Mouse (Mus musculus) hindbrain, embryonic 14.5 days (tissue): ENCODE data around the gene Chit1. TPM values are rescaled to one million over a fixed set of nuclear protein-coding genes. Genes with fewer than 3 reads are reported as not detected.

Experiments used
- ATAC-seq: fragments of 200-750 bp; cut with Nextera tagmentation; 2 replicates; pipeline ENCODE4 v1.8.0; 2017; ENCODE audit warnings: moderate number of reproducible peaks, mild to moderate bottlenecking, moderate TSS enrichment, moderate library complexity; ENCODE audit not compliant: low FRiP score
- DNase-seq: peaks from one replicate; pipeline ENCODE4 v3.0.0-alpha.2; 2015; ENCODE audit warnings: low spot score
- H3K27ac ChIP-seq: fragments of 300-500 bp; sonication (generic); 2 replicates; pipeline ENCODE4 v1.5.1; 2014; ENCODE audit warnings: mild to moderate bottlenecking, moderate library complexity
- H3K27me3 ChIP-seq: fragments of 300-500 bp; sonication (generic); 2 replicates; pipeline ENCODE4 v1.6.1; 2014; ENCODE audit warnings: mild to moderate bottlenecking, low read length, mixed read lengths; ENCODE audit not compliant: control insufficient read depth, insufficient read depth
- H3K36me3 ChIP-seq: fragments of 300-500 bp; sonication (generic); replicated peaks from 2 replicates; pipeline ENCODE4 v1.6.1; 2014; ENCODE audit not compliant: control insufficient read depth, insufficient read depth
- H3K4me1 ChIP-seq: fragments of 300-500 bp; sonication (generic); replicated peaks from 2 replicates; pipeline ENCODE4 v1.6.1; 2014; ENCODE audit warnings: antibody characterized with exemption, low read length, mixed read lengths; ENCODE audit not compliant: control insufficient read depth, insufficient read depth
- H3K4me2 ChIP-seq: fragments of 300-500 bp; sonication (generic); replicated peaks from 2 replicates; pipeline ENCODE4 v1.6.1; 2014; ENCODE audit warnings: mild to moderate bottlenecking, moderate library complexity
- H3K4me3 ChIP-seq: fragments of 300-500 bp; sonication (generic); replicated peaks from 2 replicates; pipeline ENCODE4 v1.5.1; 2014; ENCODE audit warnings: mild to moderate bottlenecking, low read length
- H3K9ac ChIP-seq: fragments of 300-500 bp; sonication (generic); 2 replicates; pipeline ENCODE4 v1.6.1; 2014
- H3K9me3 ChIP-seq: fragments of 300-500 bp; sonication (generic); 2 replicates; pipeline ENCODE4 v1.6.1; 2016; ENCODE audit warnings: low read length; ENCODE audit not compliant: control insufficient read depth
- WGBS: fragments of 180-500 bp; shearing (Covaris S2); extraction: QIAGEN DNeasy Blood & Tissue Kit; methylation state at CpG from one replicate; pipeline ENCODE4 v1.1.7; 2014; 5-methylcytosine and 5-hydroxymethylcytosine counted together
- polyA plus RNA-seq: library from polyadenylated mRNA; unstranded; fragments of >200 nt; fragmentation: Nextera tagmentation; extraction: Ambion mirVana; gene quantifications from 2 replicates; pipeline ENCODE4 v1.2.1, GENCODE M21; 2014

Chit1 gene
- polyA plus RNA-seq, 1 experiment from 2014 or later, result 0.23 TPM

DNA sequence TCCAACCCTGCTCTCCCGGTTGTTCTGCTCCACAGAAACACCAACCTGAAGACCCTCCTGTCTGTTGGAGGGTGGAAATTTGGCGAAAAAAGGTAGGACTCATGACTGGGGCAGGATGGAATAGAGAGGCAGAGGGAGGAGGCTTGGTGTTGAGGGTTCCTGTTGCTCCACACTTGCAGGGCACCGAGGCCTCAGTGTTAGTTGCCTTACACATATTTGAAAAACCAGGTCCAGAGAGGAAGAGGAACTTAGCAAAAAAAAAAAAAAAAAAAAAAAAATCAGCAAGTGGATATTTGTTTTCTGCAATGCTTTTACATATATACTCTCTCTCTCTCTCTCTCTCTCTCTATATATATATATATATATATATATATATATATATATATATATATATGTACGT is 73.0 kb downstream of the Chit1 start:
- H3K4me1 ChIP-seq, result peaks cover 9% of the 10 kb centered on the region; the same call in 1 of the 2 replicates
- ATAC-seq (no peak), DNase-seq (no peak)
- WGBS, result 91% methylated on average over 4 of the region's 4 CpGs
- H3K27ac ChIP-seq, result no peak overlapping the region
- no peaks in the 10 kb centered on the region for H3K9me3 ChIP-seq
- H3K4me3 ChIP-seq, result no peak overlapping the region
- H3K36me3 ChIP-seq, result no peaks in the 10 kb centered on the region
- H3K4me2 ChIP-seq, result no peak overlapping the region
- no peak overlapping the region for H3K9ac ChIP-seq
- no peaks in the 10 kb centered on the region for H3K27me3 ChIP-seq

DNA sequence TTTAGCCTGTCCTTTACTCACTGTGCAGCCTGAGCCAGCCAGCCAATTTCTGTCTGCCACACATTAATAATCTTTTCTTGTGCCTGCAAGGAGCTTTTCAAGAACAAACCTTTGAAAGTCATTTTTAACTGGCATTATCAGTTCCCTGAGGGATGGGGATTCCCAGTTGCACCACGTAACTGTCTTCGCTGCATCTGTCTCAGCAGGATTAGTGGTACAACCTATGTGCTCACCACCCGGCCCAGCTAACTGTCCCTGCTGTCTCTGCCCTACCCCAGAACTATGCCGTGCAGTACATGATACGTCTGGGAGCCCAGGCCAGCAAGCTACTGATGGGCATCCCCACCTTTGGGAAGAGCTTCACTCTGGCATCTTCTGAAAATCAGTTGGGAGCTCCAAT is 77.2 kb downstream of the Chit1 start:
- no peaks in the 10 kb centered on the region for H3K9me3 ChIP-seq
- H3K4me3 ChIP-seq, result no peak overlapping the region
- H3K4me1 ChIP-seq, result peaks cover 10% of the 10 kb centered on the region; the same call in 1 of the 2 replicates
- H3K36me3 ChIP-seq, result no peaks in the 10 kb centered on the region
- H3K27ac ChIP-seq, result peak overlapping the region; percentile 63
- no peak overlapping the region for H3K9ac ChIP-seq
- ATAC-seq, result no peak
- WGBS, result 57% methylated on average over 5 of the region's 5 CpGs
- H3K27me3 ChIP-seq, result no peaks in the 10 kb centered on the region
- peak; percentile 36 for DNase-seq
- no peak overlapping the region for H3K4me2 ChIP-seq

DNA sequence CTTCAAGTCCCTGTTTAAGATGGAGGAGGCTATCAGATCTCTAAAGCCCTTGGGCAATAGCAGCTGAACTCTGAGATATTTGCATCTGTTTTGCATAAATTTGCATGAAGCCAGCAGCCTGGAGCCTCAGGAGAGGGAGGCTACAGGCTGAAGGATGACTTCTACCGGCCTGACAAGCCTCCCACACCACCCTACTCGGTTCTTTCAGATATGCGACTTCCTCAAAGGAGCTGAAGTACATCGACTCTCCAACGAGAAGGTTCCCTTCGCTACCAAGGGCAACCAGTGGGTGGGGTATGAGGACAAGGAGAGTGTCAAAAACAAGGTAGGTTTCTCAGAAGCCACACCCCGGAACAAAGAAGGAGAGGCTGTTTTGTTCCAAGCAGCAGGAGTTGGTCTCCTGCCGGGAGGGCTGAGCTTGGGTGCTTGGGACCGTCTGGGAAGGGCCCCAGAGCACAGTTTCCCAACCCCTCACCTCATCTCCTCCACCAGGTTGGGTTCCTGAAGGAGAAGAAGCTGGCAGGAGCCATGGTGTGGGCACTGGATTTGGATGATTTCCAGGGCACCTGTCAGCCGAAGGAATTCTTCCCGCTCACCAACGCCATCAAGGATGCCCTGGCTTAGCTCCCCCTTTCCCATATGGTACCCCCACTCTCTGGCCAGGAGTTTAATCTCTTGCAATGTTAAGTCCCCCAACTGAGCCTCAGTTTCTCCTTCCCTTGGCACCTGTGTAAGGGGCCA is 78.1 kb downstream of the Chit1 start:
- H3K4me2 ChIP-seq, result no peak overlapping the region
- H3K27ac ChIP-seq, result no peak overlapping the region
- no peaks in the 10 kb centered on the region for H3K36me3 ChIP-seq
- H3K9me3 ChIP-seq, result no peaks in the 10 kb centered on the region
- DNase-seq (no peak), ATAC-seq (peak; percentile 61)
- no peaks in the 10 kb centered on the region for H3K27me3 ChIP-seq
- 26% methylated on average over 12 of the region's 12 CpGs for WGBS
- no peak overlapping the region for H3K9ac ChIP-seq
- peaks cover 10% of the 10 kb centered on the region; the same call in 1 of the 2 replicates for H3K4me1 ChIP-seq
- no peak overlapping the region for H3K4me3 ChIP-seq

DNA sequence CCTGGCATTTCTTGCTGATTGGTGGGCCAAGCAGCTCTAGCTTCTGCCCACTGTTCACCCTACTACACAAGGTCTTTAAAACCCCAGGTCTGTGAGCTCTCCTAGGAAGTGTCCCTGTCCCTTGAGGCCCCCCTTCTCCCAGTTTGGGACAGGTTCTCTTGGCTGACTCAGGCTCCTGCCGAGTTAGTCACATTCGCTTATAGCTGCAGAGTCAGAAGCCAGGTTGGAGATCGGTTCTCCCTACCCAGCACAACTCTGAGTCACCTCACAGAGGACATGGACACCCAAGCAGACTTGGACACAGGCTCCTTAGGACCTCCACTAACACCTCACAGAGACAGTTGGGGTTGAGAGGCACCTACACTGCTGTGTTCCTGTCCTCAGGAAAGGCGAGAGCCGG is 80.2 kb downstream of the Chit1 start:
- H3K4me1 ChIP-seq, result peaks cover 14% of the 10 kb centered on the region; the same call in 1 of the 2 replicates
- H3K9me3 ChIP-seq, result no peaks in the 10 kb centered on the region
- H3K4me3 ChIP-seq, result no peak overlapping the region
- H3K4me2 ChIP-seq, result no peak overlapping the region
- ATAC-seq, result no peak
- H3K9ac ChIP-seq, result no peak overlapping the region
- no peaks in the 10 kb centered on the region for H3K27me3 ChIP-seq
- no peaks in the 10 kb centered on the region for H3K36me3 ChIP-seq
- no peak overlapping the region for H3K27ac ChIP-seq
- DNase-seq, result no peak
- 94% methylated on average over 5 of the region's 5 CpGs for WGBS

DNA sequence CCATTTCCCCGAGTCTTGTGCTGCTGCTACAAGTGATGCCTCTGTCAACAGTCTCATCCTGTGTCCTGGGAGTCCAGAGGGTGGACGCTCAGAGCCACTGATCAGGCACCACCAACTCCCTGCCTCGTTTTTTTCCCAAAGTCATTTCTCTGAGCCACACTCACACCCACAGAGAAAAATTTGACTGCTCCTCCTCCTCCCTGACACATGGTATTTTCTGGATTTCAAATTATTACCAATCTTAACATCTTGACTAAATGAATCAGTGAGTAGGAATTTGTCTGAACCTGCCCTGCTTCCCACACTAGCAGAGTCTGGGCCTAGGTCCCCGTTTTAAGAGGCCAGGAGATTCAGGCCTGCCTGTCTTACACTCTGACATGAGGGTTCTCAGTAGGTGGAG is 81.0 kb downstream of the Chit1 start:
- Histone ChIP-seq H3K4me2 (no peak overlapping the region), H3K4me3 (no peak overlapping the region), H3K9ac (no peak overlapping the region), H3K27me3 (no peaks in the 10 kb centered on the region), H3K9me3 (no peaks in the 10 kb centered on the region), H3K4me1 (peaks cover 14% of the 10 kb centered on the region; the same call in 1 of the 2 replicates), H3K27ac (no peak overlapping the region), H3K36me3 (no peaks in the 10 kb centered on the region)
- DNase-seq (no peak), ATAC-seq (no peak)
- WGBS, result 62% methylated on average over 4 of the region's 4 CpGs

DNA sequence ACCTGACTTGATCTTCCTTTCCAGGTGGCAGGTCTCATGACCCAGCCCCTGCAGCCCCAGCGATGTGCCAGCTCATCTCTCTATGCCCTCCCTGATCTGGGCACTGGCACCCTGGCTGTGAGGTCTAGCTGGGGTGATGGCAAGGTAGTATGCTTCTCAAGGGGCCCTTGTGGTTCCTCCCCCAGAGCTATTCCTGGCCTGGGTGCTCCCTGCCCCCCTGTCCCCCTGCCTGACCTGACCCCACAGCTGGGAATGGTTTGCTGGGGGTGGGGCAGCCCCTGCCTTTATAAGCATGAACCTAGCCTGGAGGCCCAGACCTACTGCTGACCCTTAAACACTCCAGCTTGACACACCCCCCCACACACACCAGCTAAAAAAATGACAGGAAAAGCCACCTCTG is 82.1 kb downstream of the Chit1 start, which contains the start of gene Mybph:
Gene Mybph, plus strand, starts transcription at position 323 of the 400 bp plus-strand sequence.
- WGBS, result 77% methylated on average over 1 of the region's 1 CpGs
- no peak for ATAC-seq
- no peak within 1 kb of the TSS for H3K27ac ChIP-seq

DNA sequence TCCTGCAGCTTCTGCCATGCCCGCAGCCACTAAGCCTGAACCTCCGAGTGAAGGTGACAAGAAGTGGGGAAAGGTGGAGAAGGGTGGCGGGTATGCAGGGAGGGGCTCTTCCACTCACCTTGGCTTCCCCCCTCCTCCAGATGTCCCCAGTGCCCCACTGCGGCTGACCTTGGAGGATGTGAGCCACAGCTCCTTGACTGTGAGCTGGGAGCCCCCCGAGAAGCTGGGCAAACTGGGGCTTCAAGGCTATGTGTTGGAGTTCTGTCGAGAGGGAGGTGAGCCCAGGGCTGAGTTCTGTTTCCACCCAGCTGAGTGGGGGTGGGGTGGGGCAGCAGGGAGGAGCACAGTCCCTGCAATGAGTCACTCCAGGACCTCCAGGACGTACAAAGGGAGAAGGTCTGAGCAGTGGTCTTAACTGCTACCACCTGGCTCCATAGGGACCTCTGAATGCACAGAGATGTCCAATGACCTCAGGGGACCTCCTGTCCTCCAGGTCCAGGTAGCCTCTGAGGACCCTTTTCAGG is 82.7 kb downstream of the Chit1 start:
- no peaks in the 10 kb centered on the region for H3K27me3 ChIP-seq
- H3K4me3 ChIP-seq, result no peak overlapping the region
- DNase-seq, result no peak
- H3K4me1 ChIP-seq, result peaks cover 8% of the 10 kb centered on the region; the same call in 1 of the 2 replicates
- H3K27ac ChIP-seq, result no peak overlapping the region
- no peaks in the 10 kb centered on the region for H3K9me3 ChIP-seq
- no peaks in the 10 kb centered on the region for H3K36me3 ChIP-seq
- 77% methylated on average over 6 of the region's 7 CpGs for WGBS
- no peak overlapping the region for H3K9ac ChIP-seq
- no peak for ATAC-seq
- H3K4me2 ChIP-seq, result no peak overlapping the region

More for the DNA sequence above, 82.1 kb downstream of the Chit1 start, which contains the start of gene Mybph:
- H3K9me3 ChIP-seq, result no peaks in the 10 kb centered on the region
- no peak within 1 kb of the TSS for H3K4me3 ChIP-seq
- no peaks in the 10 kb centered on the region for H3K27me3 ChIP-seq
- H3K36me3 ChIP-seq, result no peaks in the 10 kb centered on the region
- no peak for DNase-seq
- H3K4me1 ChIP-seq, result peaks cover 14% of the 10 kb centered on the region; the same call in 1 of the 2 replicates
- no peak within 1 kb of the TSS for H3K4me2 ChIP-seq
- H3K9ac ChIP-seq, result no peak within 1 kb of the TSS

DNA sequence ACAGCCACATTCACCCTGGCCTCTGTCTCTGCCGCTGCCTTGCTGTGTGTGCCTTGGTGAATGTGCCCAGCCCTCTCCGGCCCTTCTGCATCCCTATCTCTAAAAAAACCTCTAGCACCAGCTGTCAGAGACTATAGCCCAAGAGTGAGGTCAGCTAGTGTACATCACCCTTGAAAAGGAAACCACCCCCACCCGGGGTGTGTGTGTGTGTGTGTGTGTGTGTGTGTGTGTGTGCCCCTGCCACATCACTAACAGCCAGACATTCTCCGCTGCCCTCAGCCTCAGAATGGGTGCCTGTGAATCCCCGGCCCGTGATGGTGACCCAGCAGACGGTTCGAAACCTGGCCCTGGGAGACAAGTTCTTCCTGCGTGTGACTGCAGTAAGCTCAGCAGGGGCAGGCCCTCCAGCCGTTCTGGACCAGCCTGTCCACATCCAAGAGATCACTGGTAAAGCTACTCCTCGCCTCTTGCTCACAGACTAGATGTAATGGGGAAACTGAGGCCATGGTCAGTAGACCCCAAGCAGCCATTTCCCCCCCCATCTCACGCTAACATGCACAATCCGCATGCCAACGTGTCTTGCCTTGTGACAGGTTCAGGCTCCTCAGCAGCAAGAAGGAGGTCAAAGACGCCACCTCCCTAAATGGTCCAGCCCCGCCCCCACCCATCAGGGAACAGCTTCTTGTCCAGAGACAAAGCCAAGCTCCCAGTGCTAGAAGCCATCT is 83.4 kb downstream of the Chit1 start:
- Histone ChIP-seq H3K4me3 (no peak overlapping the region), H3K4me1 (0 out of 2 replicates have a peak, but pooled peaks cover 4% of the 10 kb centered on the region), H3K4me2 (no peak overlapping the region), H3K9ac (no peak overlapping the region), H3K36me3 (no peaks in the 10 kb centered on the region), H3K9me3 (no peaks in the 10 kb centered on the region), H3K27ac (no peak overlapping the region), H3K27me3 (no peaks in the 10 kb centered on the region)
- ATAC-seq (no peak), DNase-seq (no peak)
- WGBS, result 69% methylated on average over 16 of the region's 16 CpGs

DNA sequence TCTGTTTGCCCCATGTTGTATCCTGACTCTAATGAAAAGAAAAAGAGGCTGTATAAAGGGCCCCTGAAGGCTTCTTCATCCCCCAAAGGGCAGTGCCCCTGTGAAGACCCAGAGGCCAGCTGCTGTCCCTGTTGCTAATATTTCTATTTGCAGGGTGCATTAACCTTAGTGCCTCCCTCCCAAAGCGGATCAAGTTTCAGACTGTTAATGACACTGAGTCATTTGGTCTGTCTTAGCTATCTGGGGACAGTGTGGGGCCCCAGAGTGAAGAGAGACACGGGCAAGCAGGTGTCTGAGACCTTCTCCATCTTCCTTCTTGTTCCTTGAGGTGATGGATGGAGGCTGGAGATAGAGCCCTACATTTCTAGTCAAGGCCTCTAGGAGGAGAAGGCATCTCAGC is 84.1 kb downstream of the Chit1 start:
- no peak overlapping the region for H3K27ac ChIP-seq
- no peaks in the 10 kb centered on the region for H3K9me3 ChIP-seq
- no peak overlapping the region for H3K4me3 ChIP-seq
- H3K9ac ChIP-seq, result no peak overlapping the region
- H3K4me2 ChIP-seq, result no peak overlapping the region
- no peaks in the 10 kb centered on the region for H3K27me3 ChIP-seq
- no peak for DNase-seq
- H3K4me1 ChIP-seq, result 0 out of 2 replicates have a peak, but pooled peaks cover 4% of the 10 kb centered on the region
- no peaks in the 10 kb centered on the region for H3K36me3 ChIP-seq
- no peak for ATAC-seq
- WGBS, result 65% methylated on average over 2 of the region's 2 CpGs
